Mouse (Mus musculus) forebrain, embryonic 13.5 days (tissue): ENCODE results near the gene Nelfe. TPM values are rescaled to one million over a fixed set of nuclear protein-coding genes. Genes with fewer than 3 reads are reported as not detected.

Experiments used
- ATAC-seq: fragments of 200-750 bp; cut with Nextera tagmentation; 2 replicates; pipeline ENCODE4 v1.8.0; 2017
- H3K27ac ChIP-seq: fragments of 300-500 bp; sonication (generic); 2 replicates; pipeline ENCODE4 v1.5.1; 2015; ENCODE audit warnings: inconsistent platforms, mild to moderate bottlenecking, moderate library complexity
- H3K27me3 ChIP-seq: fragments of 300-500 bp; sonication (generic); 2 replicates; pipeline ENCODE4 v1.6.1; 2015; ENCODE audit warnings: mild to moderate bottlenecking, inconsistent platforms
- H3K36me3 ChIP-seq: fragments of 300-500 bp; sonication (generic); 2 replicates; pipeline ENCODE4 v1.6.1; 2015; ENCODE audit warnings: mild to moderate bottlenecking, inconsistent platforms; ENCODE audit not compliant: poor library complexity, severe bottlenecking
- H3K4me1 ChIP-seq: fragments of 300-500 bp; sonication (generic); 2 replicates; pipeline ENCODE4 v1.6.1; 2015; ENCODE audit warnings: inconsistent platforms
- H3K4me2 ChIP-seq: fragments of 300-500 bp; sonication (generic); 2 replicates; pipeline ENCODE4 v1.6.1; 2015; ENCODE audit warnings: inconsistent platforms, mild to moderate bottlenecking, moderate library complexity
- H3K4me3 ChIP-seq: fragments of 300-500 bp; sonication (generic); 2 replicates; pipeline ENCODE4 v1.5.1; 2015; ENCODE audit warnings: mild to moderate bottlenecking, inconsistent platforms
- H3K9ac ChIP-seq: fragments of 300-500 bp; sonication (generic); 2 replicates; pipeline ENCODE4 v1.6.1; 2015; ENCODE audit warnings: mild to moderate bottlenecking, inconsistent platforms
- H3K9me3 ChIP-seq: fragments of 300-500 bp; sonication (generic); replicated peaks from 2 replicates; pipeline ENCODE4 v1.6.1; 2016; ENCODE audit warnings: inconsistent platforms
- WGBS: fragments of 180-500 bp; shearing (Covaris S2); methylation state at CpG from one replicate; pipeline ENCODE4 v1.1.7; 2015; 5-methylcytosine and 5-hydroxymethylcytosine counted together
- polyA plus RNA-seq: library from polyadenylated mRNA; unstranded; fragments of >200 nt; fragmentation: Nextera tagmentation; extraction: Ambion mirVana; gene quantifications from 2 replicates; pipeline ENCODE4 v1.2.1, GENCODE M21; 2015

Gene Nelfe
- polyA plus RNA-seq, 1 experiment from 2014 or later, result 106 TPM

DNA sequence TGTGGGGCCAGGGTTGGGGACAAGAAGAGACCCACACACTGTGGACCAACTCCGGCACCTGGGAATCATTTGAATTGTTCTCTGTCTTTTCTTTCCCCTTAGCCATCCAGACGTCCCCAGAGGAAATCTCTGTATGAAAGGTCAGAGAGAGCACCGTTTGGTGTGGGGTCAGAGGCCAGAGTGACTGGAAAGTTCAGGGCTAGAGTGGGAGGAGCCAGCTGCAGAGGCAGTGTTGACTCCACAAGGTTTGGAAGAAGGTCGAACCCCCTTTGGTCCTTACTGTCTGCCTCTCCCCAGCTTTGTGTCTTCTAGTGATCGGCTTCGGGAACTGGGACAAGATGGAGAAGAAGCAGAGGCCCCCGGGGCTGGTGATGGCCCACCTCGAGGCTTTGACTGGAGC lies 3.3 kb downstream of the Nelfe start:
- no peak overlapping the region for H3K4me3 ChIP-seq
- H3K27ac ChIP-seq, result no peak overlapping the region
- no peak overlapping the region for H3K4me2 ChIP-seq
- ATAC-seq, result no peak
- H3K36me3 ChIP-seq, result peaks cover 59% of the 10 kb centered on the region
- no peaks in the 10 kb centered on the region for H3K9me3 ChIP-seq
- H3K9ac ChIP-seq, result no peak overlapping the region
- H3K4me1 ChIP-seq, result peaks cover 23% of the 10 kb centered on the region
- 84% methylated on average over 8 of the region's 8 CpGs for WGBS
- H3K27me3 ChIP-seq, result no peaks in the 10 kb centered on the region

DNA sequence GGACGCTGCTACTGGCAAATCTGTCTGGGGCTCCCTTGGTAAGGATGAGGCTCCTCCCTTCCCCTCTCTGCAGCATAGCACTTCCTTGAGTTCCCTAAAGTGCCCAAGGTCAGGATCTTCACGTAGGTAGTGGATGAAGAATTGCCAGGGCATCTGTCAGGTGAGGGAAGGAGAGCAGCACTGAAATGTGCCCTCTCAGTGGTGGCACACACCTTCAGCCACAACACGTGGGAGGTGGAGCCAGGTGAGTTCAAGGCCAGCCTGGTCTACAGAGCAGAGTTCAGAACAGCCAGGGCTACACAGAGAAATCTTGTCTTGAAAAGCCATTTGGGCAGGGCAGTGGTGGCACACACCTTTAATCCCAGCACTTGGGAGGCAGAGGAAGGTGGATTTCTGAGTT lies 4.6 kb downstream of the Nelfe start:
- H3K4me2 ChIP-seq, result no peak overlapping the region
- H3K36me3 ChIP-seq, result peaks cover 59% of the 10 kb centered on the region
- 77% methylated on average over 3 of the region's 3 CpGs for WGBS
- no peak overlapping the region for H3K27ac ChIP-seq
- no peak overlapping the region for H3K9ac ChIP-seq
- no peak overlapping the region for H3K4me3 ChIP-seq
- ATAC-seq, result no peak
- no peaks in the 10 kb centered on the region for H3K27me3 ChIP-seq
- no peaks in the 10 kb centered on the region for H3K9me3 ChIP-seq
- H3K4me1 ChIP-seq, result peaks cover 15% of the 10 kb centered on the region

DNA sequence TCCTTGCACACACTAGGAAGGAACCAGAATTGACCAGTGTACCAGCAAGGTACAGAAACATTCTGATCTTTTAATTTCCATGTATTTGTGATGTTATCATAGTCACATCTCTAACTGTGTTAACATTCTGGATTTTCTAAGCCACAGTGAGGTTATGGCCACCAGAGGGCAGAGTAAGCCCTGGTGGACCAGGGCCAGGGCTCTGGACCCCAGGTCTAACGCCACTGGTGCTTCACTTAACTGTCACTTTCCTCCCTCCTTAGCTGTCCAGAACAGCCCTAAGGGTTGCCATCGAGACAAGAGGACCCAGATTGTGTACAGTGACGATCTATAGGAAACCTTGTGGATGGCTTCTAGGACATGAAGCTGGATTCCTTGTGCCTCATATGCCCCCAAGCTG lies 5.6 kb downstream of the Nelfe start:
- no peak for ATAC-seq
- H3K4me2 ChIP-seq, result no peak overlapping the region
- H3K4me1 ChIP-seq, result peaks cover 11% of the 10 kb centered on the region
- no peak overlapping the region for H3K4me3 ChIP-seq
- WGBS, result 39% methylated on average over 3 of the region's 3 CpGs
- H3K36me3 ChIP-seq, result peaks cover 59% of the 10 kb centered on the region
- no peak overlapping the region for H3K9ac ChIP-seq
- H3K9me3 ChIP-seq, result no peaks in the 10 kb centered on the region
- H3K27ac ChIP-seq, result no peak overlapping the region
- no peaks in the 10 kb centered on the region for H3K27me3 ChIP-seq

DNA sequence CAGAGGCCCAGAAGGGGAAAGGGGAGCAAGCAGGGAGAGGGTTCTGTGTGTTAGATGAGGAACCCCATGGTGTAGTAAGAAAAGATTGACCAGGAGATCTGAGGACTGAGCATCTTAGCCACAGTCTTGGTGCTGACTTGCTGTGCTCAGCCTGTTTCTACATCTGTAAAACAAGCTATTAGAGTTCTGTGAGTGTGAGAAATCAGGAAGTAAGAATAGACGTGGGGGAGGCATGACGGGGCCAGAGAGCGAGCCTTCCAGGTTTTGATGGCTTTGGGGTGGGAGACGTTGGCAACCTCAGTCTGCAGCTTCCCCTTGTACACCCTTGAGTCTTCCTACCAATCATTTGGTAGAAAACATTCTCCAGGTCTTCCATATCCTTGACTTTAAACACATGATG lies 8.5 kb downstream of the Nelfe start:
- Histone ChIP-seq H3K27ac (no peak overlapping the region), H3K9ac (no peak overlapping the region), H3K36me3 (peaks cover 44% of the 10 kb centered on the region), H3K9me3 (no peaks in the 10 kb centered on the region), H3K4me1 (no peaks in the 10 kb centered on the region), H3K4me3 (no peak overlapping the region), H3K4me2 (no peak overlapping the region), H3K27me3 (0 out of 2 replicates have a peak, but pooled peaks cover 11% of the 10 kb centered on the region)
- ATAC-seq, result no peak
- 83% methylated on average over 4 of the region's 4 CpGs for WGBS

GRCm38 (mm10) chr17:34860514-34860913 lies 10.3 kb downstream of the Nelfe start:
- H3K36me3 ChIP-seq, result peaks cover 26% of the 10 kb centered on the region
- no peaks in the 10 kb centered on the region for H3K9me3 ChIP-seq
- H3K4me3 ChIP-seq, result no peak overlapping the region
- H3K27me3 ChIP-seq, result 0 out of 2 replicates have a peak, but pooled peaks cover 11% of the 10 kb centered on the region
- no peaks in the 10 kb centered on the region for H3K4me1 ChIP-seq
- no peak overlapping the region for H3K9ac ChIP-seq
- no peak overlapping the region for H3K4me2 ChIP-seq
- no peak overlapping the region for H3K27ac ChIP-seq
- ATAC-seq, result no peak
- WGBS, result 91% methylated on average over 9 of the region's 9 CpGs

GRCm38 (mm10) chr17:34861704-34862415 lies 11.7 kb downstream of the Nelfe start:
- WGBS, result 76% methylated on average over 13 of the region's 13 CpGs
- no peak for ATAC-seq
- H3K27ac ChIP-seq, result no peak overlapping the region

DNA sequence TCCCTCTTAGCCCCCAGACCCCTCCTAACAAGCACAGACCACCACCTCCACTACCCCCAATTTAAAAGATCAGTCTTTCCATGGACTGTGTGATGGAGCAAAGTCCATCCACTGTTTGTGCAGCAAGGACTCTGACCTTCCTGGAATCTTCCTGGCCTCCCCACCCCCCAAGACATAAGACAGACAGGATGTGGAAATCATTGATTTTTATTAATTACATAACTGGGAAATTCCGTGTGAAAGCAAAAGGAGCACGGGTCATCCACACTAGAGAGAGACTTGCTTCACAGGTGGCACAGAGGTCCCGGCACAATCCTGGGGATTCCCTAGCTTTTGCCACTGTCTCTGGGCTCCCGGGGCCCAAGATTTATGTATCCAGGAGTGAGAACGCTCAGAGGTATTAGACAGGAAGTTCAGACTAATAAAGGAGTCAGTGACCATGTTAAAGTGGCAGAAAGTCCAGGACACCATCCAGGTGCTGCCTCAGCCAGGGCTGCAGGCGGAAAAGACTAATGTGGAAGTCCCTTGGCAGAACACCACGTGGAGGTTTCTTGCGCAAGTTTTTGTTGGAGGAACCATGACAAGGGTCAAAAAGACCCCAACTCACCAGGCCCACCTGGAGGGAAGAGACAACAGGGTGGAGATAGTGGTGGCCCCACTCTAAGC lies 12.4 kb downstream of the Nelfe start, which contains the start of gene Cfb:
Gene Cfb (minus strand): TSS at position 103 of the 666 bp plus-strand sequence.
- ATAC-seq, result no peak
- H3K27me3 ChIP-seq, result 0 out of 2 replicates have a peak, but pooled peaks cover 11% of the 10 kb centered on the region
- WGBS, result 75% methylated on average over 8 of the region's 8 CpGs

More at GRCm38 (mm10) chr17:34861704-34862415, 11.7 kb downstream of the Nelfe start:
- no peak overlapping the region for H3K4me2 ChIP-seq
- 0 out of 2 replicates have a peak, but pooled peaks cover 11% of the 10 kb centered on the region for H3K27me3 ChIP-seq
- no peak overlapping the region for H3K4me3 ChIP-seq
- peaks cover 12% of the 10 kb centered on the region for H3K36me3 ChIP-seq
- no peak overlapping the region for H3K9ac ChIP-seq
- no peaks in the 10 kb centered on the region for H3K9me3 ChIP-seq
- H3K4me1 ChIP-seq, result no peaks in the 10 kb centered on the region

DNA sequence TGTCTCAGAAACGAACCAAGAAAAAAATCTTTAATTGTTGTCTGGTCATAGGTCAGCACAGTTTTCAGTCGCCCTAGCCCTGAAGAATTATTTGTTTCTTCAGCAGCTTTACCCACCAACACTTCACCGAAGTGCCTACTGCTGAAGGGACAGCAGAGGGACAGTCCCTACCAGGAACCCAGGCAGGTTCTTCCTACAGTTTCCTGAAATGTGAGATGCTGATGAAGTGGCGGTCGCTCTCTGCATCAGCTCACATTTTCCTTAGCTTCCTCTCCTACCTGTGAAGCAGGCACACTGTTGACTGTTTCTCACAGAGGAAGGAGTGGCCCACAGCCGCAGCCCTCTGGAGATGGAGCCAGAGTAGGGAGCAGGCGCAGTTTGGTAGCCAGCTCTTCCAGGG lies 15.8 kb downstream of the Nelfe start:
- no peaks in the 10 kb centered on the region for H3K4me1 ChIP-seq
- no peak for ATAC-seq
- no peak overlapping the region for H3K9ac ChIP-seq
- H3K4me2 ChIP-seq, result no peak overlapping the region
- no peak overlapping the region for H3K4me3 ChIP-seq
- no peaks in the 10 kb centered on the region for H3K9me3 ChIP-seq
- H3K27me3 ChIP-seq, result 0 out of 2 replicates have a peak, but pooled peaks cover 11% of the 10 kb centered on the region
- 67% methylated on average over 7 of the region's 7 CpGs for WGBS
- no peak overlapping the region for H3K27ac ChIP-seq
- no peaks in the 10 kb centered on the region for H3K36me3 ChIP-seq

More for the DNA sequence above, 12.4 kb downstream of the Nelfe start, which contains the start of gene Cfb:
- no peak within 1 kb of the TSS for H3K4me2 ChIP-seq
- H3K4me1 ChIP-seq, result no peaks in the 10 kb centered on the region
- no peak within 1 kb of the TSS for H3K4me3 ChIP-seq
- H3K9ac ChIP-seq, result no peak within 1 kb of the TSS
- H3K9me3 ChIP-seq, result no peaks in the 10 kb centered on the region
- H3K27ac ChIP-seq, result no peak within 1 kb of the TSS
- H3K36me3 ChIP-seq, result peaks cover 6% of the 10 kb centered on the region

- H3K4me2 ChIP-seq, result no peak overlapping the region
- no peak overlapping the region for H3K4me3 ChIP-seq
- no peaks in the 10 kb centered on the region for H3K9me3 ChIP-seq
- no peak overlapping the region for H3K27ac ChIP-seq
- no peaks in the 10 kb centered on the region for H3K36me3 ChIP-seq
- ATAC-seq, result no peak
- no peak overlapping the region for H3K9ac ChIP-seq
- H3K27me3 ChIP-seq, result no peaks in the 10 kb centered on the region
- WGBS, result 92% methylated on average over 6 of the region's 6 CpGs
- no peaks in the 10 kb centered on the region for H3K4me1 ChIP-seq
Measured at GRCm38 (mm10) chr17:34874321-34874720, 24.1 kb downstream of the Nelfe start.

- Histone ChIP-seq H3K9ac (no peak within 1 kb of the TSS), H3K9me3 (no peaks in the 10 kb centered on the region), H3K4me3 (no peak within 1 kb of the TSS), H3K27me3 (peaks cover 10% of the 10 kb centered on the region; the same call in 1 of the 2 replicates), H3K4me1 (no peaks in the 10 kb centered on the region), H3K36me3 (no peaks in the 10 kb centered on the region), H3K4me2 (no peak within 1 kb of the TSS), H3K27ac (no peak within 1 kb of the TSS)
- WGBS, result 65% methylated on average over 11 of the region's 11 CpGs
- no peak for ATAC-seq
Measured at GRCm38 (mm10) chr17:34879336-34879879, 29.2 kb downstream of the Nelfe start, which contains the start of gene Zbtb12. Zbtb12 (plus strand) TSS chr17:34879483.

DNA sequence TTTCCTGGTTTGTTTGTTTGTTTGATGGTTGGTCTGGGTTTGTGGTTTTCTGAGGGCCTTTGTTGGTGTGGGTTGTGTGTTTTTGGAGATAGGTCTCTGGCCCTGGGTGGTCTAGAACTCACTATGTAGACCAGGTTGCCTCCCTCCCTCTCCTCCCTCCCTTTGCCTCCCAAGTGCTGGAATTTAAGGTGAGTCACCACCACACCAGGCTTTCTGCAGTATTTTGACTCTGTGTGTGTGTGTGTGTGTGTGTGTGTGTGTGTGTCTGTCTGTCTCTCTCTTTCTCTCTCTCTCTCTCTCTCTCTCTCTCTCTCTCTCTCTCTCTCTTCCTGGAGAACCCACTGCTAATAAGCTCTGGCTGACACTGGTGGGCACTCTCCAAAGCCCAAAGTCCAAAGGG lies 31.0 kb downstream of the Nelfe start:
- Histone ChIP-seq H3K9me3 (no peaks in the 10 kb centered on the region), H3K27me3 (peaks cover 10% of the 10 kb centered on the region; the same call in 1 of the 2 replicates), H3K4me3 (no peak overlapping the region), H3K9ac (no peak overlapping the region), H3K4me1 (no peaks in the 10 kb centered on the region), H3K4me2 (no peak overlapping the region), H3K27ac (no peak overlapping the region), H3K36me3 (no peaks in the 10 kb centered on the region)
- ATAC-seq, result no peak

- Histone ChIP-seq H3K9me3 (no peaks in the 10 kb centered on the region), H3K4me3 (no peak within 1 kb of the TSS), H3K36me3 (no peaks in the 10 kb centered on the region), H3K4me2 (no peak within 1 kb of the TSS), H3K27me3 (peaks cover 10% of the 10 kb centered on the region; the same call in 1 of the 2 replicates), H3K9ac (no peak within 1 kb of the TSS), H3K27ac (no peak within 1 kb of the TSS), H3K4me1 (no peaks in the 10 kb centered on the region)
- no peak for ATAC-seq
- WGBS, result 9% methylated on average over 15 of the region's 15 CpGs
Measured at GRCm38 (mm10) chr17:34881683-34882310, 31.6 kb downstream of the Nelfe start, which contains the start of gene Gm20547. Gm20547 (minus strand) TSS chr17:34882042.
